Mouse (Mus musculus): ENCODE results near the gene Lama2. TPM values are rescaled to one million over a fixed set of nuclear protein-coding genes. Genes with fewer than 3 reads are reported as not detected.

The Lama2 gene
- polyA plus RNA-seq, 1 experiment from 2014 or later, result 7.6 TPM

DNA sequence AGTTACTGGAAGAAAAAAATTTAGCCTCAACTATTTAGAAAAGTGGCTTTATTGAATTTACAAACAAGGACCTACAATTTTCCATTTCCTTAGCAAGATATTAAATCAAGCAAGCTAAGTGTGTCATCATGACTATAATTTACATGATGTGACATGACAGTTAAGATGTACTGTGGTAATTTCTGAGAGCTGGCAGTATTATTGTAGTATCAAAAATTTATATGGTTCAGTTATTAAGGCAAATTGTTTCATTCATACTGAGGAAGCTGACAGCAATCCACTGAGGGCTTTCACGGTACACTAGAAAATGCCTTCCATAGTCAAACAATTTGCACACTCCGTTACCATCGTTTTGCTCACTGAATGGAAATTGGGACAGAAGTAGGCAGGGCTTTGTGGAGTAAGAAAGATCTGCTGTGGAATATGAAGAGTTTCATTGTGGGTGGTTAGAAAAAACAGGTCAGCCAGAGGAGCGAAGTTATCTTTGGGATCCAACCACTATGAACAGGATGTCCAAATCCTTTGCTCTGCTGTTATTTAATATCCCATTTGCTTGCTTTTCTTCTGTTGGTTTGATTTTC lies 297.1 kb downstream of the Lama2 start:
- Histone ChIP-seq H3K4me2 (ENCODE audit: low read depth, low read length, severe bottlenecking) (no peak overlapping the region), H3K36me3 (ENCODE audit: control insufficient read depth, insufficient read depth, low read length) (no peaks in the 10 kb centered on the region), H3K4me1 (replicated peaks; ENCODE audit: control insufficient read depth, insufficient read depth, low read length) (no peaks in the 10 kb centered on the region), H3K27me3 (ENCODE audit: control insufficient read depth, insufficient read depth, low read length) (no peaks in the 10 kb centered on the region), H3K9me3 (ENCODE audit: control insufficient read depth, low read length) (no peaks in the 10 kb centered on the region), H3K9ac (ENCODE audit: low read length) (no peak overlapping the region), H3K4me3 (ENCODE audit: low read depth, low read length) (no peak overlapping the region), H3K27ac (ENCODE audit: low read depth, low read length) (no peak overlapping the region)
- 78% methylated on average over 4 of the region's 4 CpGs for WGBS
- DNase-seq (ENCODE audit: low spot score) (no peak), ATAC-seq (replicated peaks; ENCODE audit: low FRiP score) (no peak)

DNA sequence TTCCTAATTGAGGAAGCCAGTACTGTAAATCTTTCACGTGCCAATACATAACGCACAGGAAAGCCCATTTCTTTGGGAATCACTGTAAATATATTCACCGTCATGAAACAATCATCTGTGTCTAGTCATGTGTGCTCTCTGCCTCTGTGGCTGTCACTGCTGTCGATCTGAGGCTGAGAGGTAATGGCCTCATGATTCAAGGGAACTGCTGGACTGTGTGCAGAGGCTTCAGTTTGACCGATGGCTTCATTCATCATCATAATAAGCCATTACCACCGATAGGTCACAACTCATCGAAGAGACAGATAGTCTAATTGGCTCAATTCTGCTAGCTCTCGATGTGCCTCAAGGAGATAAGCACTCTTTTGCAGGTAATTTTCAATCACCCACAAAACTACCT lies 312.1 kb downstream of the Lama2 start:
- H3K4me2 ChIP-seq (ENCODE audit: low read depth, low read length, severe bottlenecking), result no peak overlapping the region
- no peak overlapping the region for H3K27ac ChIP-seq (ENCODE audit: low read depth, low read length)
- H3K4me1 ChIP-seq (replicated peaks; ENCODE audit: control insufficient read depth, insufficient read depth, low read length), result no peaks in the 10 kb centered on the region
- no peak for ATAC-seq (replicated peaks; ENCODE audit: low FRiP score)
- H3K27me3 ChIP-seq (ENCODE audit: control insufficient read depth, insufficient read depth, low read length), result no peaks in the 10 kb centered on the region
- no peak for DNase-seq (ENCODE audit: low spot score)
- no peaks in the 10 kb centered on the region for H3K9me3 ChIP-seq (ENCODE audit: control insufficient read depth, low read length)
- WGBS, result 83% methylated on average over 8 of the region's 8 CpGs
- no peaks in the 10 kb centered on the region for H3K36me3 ChIP-seq (ENCODE audit: control insufficient read depth, insufficient read depth, low read length)
- no peak overlapping the region for H3K9ac ChIP-seq (ENCODE audit: low read length)
- H3K4me3 ChIP-seq (ENCODE audit: low read depth, low read length), result no peak overlapping the region

DNA sequence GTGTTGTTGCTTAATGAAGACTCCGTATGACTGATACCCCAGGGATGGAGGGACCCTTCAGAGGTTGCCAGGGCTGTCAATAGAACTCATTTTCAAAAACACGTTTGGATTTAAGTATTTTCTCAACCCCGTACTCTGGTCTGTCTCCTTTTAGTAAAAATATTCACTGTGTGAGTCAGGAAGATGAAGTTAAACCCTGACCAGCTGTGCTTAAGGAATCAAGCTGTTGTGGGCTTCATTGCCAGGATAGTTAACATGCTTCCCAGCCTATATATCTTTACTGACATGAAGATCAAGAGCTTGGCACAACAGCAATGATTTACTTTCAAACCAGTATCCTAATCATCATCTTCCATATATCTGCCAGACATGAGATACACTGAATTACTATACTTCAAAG lies 314.3 kb downstream of the Lama2 start:
- no peak overlapping the region for H3K4me3 ChIP-seq (ENCODE audit: low read depth, low read length)
- H3K9ac ChIP-seq (ENCODE audit: low read length), result no peak overlapping the region
- no peak for DNase-seq (ENCODE audit: low spot score)
- H3K27me3 ChIP-seq (ENCODE audit: control insufficient read depth, insufficient read depth, low read length), result no peaks in the 10 kb centered on the region
- no peak for ATAC-seq (replicated peaks; ENCODE audit: low FRiP score)
- no peaks in the 10 kb centered on the region for H3K9me3 ChIP-seq (ENCODE audit: control insufficient read depth, low read length)
- no peaks in the 10 kb centered on the region for H3K4me1 ChIP-seq (replicated peaks; ENCODE audit: control insufficient read depth, insufficient read depth, low read length)
- WGBS, result 76% methylated on average over 3 of the region's 3 CpGs
- no peak overlapping the region for H3K4me2 ChIP-seq (ENCODE audit: low read depth, low read length, severe bottlenecking)
- H3K36me3 ChIP-seq (ENCODE audit: control insufficient read depth, insufficient read depth, low read length), result no peaks in the 10 kb centered on the region
- H3K27ac ChIP-seq (ENCODE audit: low read depth, low read length), result no peak overlapping the region

DNA sequence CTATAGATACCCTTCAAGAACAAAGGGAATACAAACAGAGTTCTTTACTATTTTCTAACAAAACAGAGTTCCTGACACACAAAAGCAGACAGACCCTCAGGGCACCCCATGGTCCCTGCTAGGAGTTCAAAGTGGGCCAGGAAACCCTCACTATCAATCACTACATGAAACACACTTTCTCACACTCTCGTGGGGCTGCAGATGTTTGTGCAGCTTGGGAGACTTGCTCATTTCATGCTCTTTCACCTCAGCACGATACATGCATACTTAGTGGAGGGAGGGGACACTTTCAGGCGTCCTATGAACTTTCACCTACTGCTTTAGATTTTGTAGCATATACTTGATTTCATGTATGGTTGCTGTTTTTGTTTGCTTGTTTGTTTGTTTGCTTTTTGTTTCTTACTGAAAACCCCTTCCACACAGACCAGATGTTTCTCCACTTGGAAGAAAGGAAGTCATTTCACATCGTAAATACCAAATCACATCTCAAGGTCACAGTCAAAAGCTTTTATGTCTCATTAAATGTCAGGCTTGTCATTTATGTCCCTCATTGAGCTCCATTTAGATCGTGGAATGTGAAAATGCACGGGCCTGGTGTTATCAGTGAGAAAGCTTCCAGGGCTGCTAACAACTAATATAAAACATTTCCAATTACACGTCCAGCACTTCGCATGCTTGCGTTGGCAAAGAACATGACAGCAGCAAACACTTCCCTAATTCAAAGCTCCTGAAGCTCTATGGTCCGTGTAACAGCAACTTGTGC lies 334.3 kb downstream of the Lama2 start:
- H3K9me3 ChIP-seq (ENCODE audit: control insufficient read depth, low read length), result no peaks in the 10 kb centered on the region
- no peaks in the 10 kb centered on the region for H3K27me3 ChIP-seq (ENCODE audit: control insufficient read depth, insufficient read depth, low read length)
- peak; percentile 46; the same call in 1 of the 2 replicates for ATAC-seq (replicated peaks; ENCODE audit: low FRiP score)
- no peak overlapping the region for H3K4me2 ChIP-seq (ENCODE audit: low read depth, low read length, severe bottlenecking)
- no peak overlapping the region for H3K4me3 ChIP-seq (ENCODE audit: low read depth, low read length)
- H3K4me1 ChIP-seq (replicated peaks; ENCODE audit: control insufficient read depth, insufficient read depth, low read length), result no peaks in the 10 kb centered on the region
- DNase-seq (ENCODE audit: low spot score), result no peak
- WGBS, result 63% methylated on average over 10 of the region's 10 CpGs
- no peak overlapping the region for H3K27ac ChIP-seq (ENCODE audit: low read depth, low read length)
- H3K36me3 ChIP-seq (ENCODE audit: control insufficient read depth, insufficient read depth, low read length), result no peaks in the 10 kb centered on the region
- no peak overlapping the region for H3K9ac ChIP-seq (ENCODE audit: low read length)

DNA sequence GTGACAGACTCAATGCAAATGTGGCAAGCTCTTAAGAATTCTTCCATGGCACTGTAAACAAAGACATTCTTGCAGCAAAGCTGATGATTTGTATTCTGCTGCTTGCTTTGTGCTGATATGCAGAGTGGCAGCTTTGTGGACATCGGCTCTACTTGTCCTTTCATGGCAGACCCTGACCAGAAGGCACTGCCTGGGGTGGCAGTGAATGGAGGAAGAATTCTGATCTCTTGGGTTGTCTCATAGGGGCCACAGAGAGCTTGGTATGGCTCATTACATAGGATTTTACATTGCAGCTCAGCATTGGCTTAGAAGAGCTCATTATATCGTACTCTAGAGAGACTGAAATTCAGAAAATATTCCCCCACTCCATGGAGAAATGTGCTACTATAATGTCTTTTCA lies 352.1 kb downstream of the Lama2 start:
- Histone ChIP-seq H3K27me3 (ENCODE audit: control insufficient read depth, insufficient read depth, low read length) (no peaks in the 10 kb centered on the region), H3K27ac (ENCODE audit: low read depth, low read length) (no peak overlapping the region), H3K4me2 (ENCODE audit: low read depth, low read length, severe bottlenecking) (no peak overlapping the region), H3K36me3 (ENCODE audit: control insufficient read depth, insufficient read depth, low read length) (no peaks in the 10 kb centered on the region), H3K4me3 (ENCODE audit: low read depth, low read length) (no peak overlapping the region), H3K9ac (ENCODE audit: low read length) (no peak overlapping the region), H3K4me1 (replicated peaks; ENCODE audit: control insufficient read depth, insufficient read depth, low read length) (no peaks in the 10 kb centered on the region), H3K9me3 (ENCODE audit: control insufficient read depth, low read length) (no peaks in the 10 kb centered on the region)
- DNase-seq (ENCODE audit: low spot score) (no peak), ATAC-seq (replicated peaks; ENCODE audit: low FRiP score) (peak; percentile 53; the same call in 1 of the 2 replicates)
- WGBS, result 50% methylated on average over 2 of the region's 2 CpGs

DNA sequence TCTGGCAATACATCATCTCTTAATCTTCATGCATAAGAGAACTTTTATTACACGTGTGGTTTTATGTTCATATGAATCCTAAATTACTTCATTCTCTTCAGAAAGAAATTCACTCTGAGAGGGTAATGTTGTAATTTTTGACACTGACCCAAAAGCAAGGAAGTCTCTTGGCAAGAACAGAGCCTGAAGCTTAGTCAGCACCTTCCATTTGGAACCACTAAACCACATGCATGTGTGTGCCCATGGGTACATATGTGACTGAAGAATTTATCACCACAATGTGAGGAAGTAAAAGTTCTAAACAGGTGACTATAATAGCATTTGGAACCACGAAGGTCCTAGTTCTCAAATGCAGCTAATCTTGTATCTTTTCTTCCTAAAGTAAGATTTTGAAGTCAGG lies 353.7 kb downstream of the Lama2 start:
- no peak overlapping the region for H3K4me3 ChIP-seq (ENCODE audit: low read depth, low read length)
- H3K9ac ChIP-seq (ENCODE audit: low read length), result no peak overlapping the region
- WGBS, result 65% methylated on average over 2 of the region's 2 CpGs
- no peaks in the 10 kb centered on the region for H3K36me3 ChIP-seq (ENCODE audit: control insufficient read depth, insufficient read depth, low read length)
- no peak overlapping the region for H3K4me2 ChIP-seq (ENCODE audit: low read depth, low read length, severe bottlenecking)
- H3K27me3 ChIP-seq (ENCODE audit: control insufficient read depth, insufficient read depth, low read length), result no peaks in the 10 kb centered on the region
- ATAC-seq (replicated peaks; ENCODE audit: low FRiP score), result no peak
- no peak for DNase-seq (ENCODE audit: low spot score)
- H3K4me1 ChIP-seq (replicated peaks; ENCODE audit: control insufficient read depth, insufficient read depth, low read length), result no peaks in the 10 kb centered on the region
- H3K27ac ChIP-seq (ENCODE audit: low read depth, low read length), result no peak overlapping the region
- H3K9me3 ChIP-seq (ENCODE audit: control insufficient read depth, low read length), result no peaks in the 10 kb centered on the region

DNA sequence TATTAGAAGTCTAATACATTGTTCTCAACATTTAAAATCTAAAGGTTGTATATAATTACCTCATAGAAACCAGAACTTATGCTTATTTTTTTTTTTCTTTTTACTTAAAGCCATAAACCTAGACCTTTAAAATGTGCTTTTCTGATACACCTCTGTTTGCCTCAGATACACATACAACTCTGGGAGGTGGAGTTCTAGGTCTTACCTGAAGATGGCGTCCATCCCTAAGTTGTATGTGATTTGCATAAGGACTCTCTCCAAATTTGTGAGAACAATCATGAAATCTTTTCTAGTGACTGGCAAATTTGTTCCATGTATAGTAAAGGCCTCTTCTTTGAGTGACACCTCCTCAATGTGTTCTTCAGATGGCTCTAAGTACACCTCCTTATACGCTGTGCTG lies 354.8 kb downstream of the Lama2 start:
- ATAC-seq (replicated peaks; ENCODE audit: low FRiP score) (no peak), DNase-seq (ENCODE audit: low spot score) (no peak)
- Histone ChIP-seq H3K9ac (ENCODE audit: low read length) (no peak overlapping the region), H3K27me3 (ENCODE audit: control insufficient read depth, insufficient read depth, low read length) (no peaks in the 10 kb centered on the region), H3K4me1 (replicated peaks; ENCODE audit: control insufficient read depth, insufficient read depth, low read length) (no peaks in the 10 kb centered on the region), H3K36me3 (ENCODE audit: control insufficient read depth, insufficient read depth, low read length) (no peaks in the 10 kb centered on the region), H3K4me3 (ENCODE audit: low read depth, low read length) (no peak overlapping the region), H3K4me2 (ENCODE audit: low read depth, low read length, severe bottlenecking) (no peak overlapping the region), H3K9me3 (ENCODE audit: control insufficient read depth, low read length) (no peaks in the 10 kb centered on the region), H3K27ac (ENCODE audit: low read depth, low read length) (no peak overlapping the region)
- WGBS, result 59% methylated on average over 2 of the region's 2 CpGs

DNA sequence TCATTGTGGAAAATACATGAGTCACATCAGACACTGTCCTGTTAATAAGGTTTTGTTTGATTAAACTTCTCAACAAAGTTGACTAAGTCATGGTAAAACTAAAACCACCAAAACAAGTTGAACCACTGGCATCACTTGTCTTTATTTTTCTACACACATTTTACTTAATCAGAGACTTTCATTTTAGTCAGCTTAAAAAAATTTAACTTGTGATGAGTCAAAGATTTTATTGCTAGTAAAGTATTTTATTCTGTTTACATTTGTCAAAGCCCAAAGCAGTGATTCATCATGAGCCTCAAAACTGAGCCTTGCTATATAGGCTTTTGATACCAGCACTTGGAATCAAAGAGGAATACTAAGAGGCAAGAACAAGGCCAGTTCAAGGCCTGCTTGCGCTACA lies 369.8 kb downstream of the Lama2 start:
- ATAC-seq (replicated peaks; ENCODE audit: low FRiP score), result no peak
- no peak overlapping the region for H3K9ac ChIP-seq (ENCODE audit: low read length)
- no peak overlapping the region for H3K4me2 ChIP-seq (ENCODE audit: low read depth, low read length, severe bottlenecking)
- no peaks in the 10 kb centered on the region for H3K27me3 ChIP-seq (ENCODE audit: control insufficient read depth, insufficient read depth, low read length)
- H3K4me3 ChIP-seq (ENCODE audit: low read depth, low read length), result no peak overlapping the region
- H3K27ac ChIP-seq (ENCODE audit: low read depth, low read length), result no peak overlapping the region
- no peaks in the 10 kb centered on the region for H3K4me1 ChIP-seq (replicated peaks; ENCODE audit: control insufficient read depth, insufficient read depth, low read length)
- WGBS, result 96% methylated on average over 1 of the region's 1 CpGs
- no peaks in the 10 kb centered on the region for H3K36me3 ChIP-seq (ENCODE audit: control insufficient read depth, insufficient read depth, low read length)
- DNase-seq (ENCODE audit: low spot score), result no peak
- no peaks in the 10 kb centered on the region for H3K9me3 ChIP-seq (ENCODE audit: control insufficient read depth, low read length)

DNA sequence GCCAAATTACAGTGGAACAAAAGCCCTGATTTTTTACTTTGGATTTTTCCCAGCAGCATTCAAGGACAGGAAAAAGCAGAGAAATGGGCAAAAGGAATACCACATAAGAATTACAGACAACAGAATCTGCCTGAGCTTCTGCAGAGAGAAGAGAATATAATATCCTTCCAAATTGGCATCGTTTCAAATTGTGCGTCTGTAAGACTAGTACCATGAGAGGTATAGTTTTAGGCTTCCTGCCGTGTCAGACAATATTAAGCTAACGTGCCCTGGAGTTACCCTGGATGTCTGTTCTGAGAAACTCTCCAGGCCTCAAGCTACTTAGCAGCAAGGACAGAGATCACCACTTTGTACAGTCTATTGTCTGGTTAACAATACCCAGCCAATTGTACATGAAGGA lies 384.8 kb downstream of the Lama2 start:
- H3K27ac ChIP-seq (ENCODE audit: low read depth, low read length), result no peak overlapping the region
- ATAC-seq (replicated peaks; ENCODE audit: low FRiP score) (no peak), DNase-seq (ENCODE audit: low spot score) (no peak)
- no peaks in the 10 kb centered on the region for H3K36me3 ChIP-seq (ENCODE audit: control insufficient read depth, insufficient read depth, low read length)
- H3K27me3 ChIP-seq (ENCODE audit: control insufficient read depth, insufficient read depth, low read length), result no peaks in the 10 kb centered on the region
- no peak overlapping the region for H3K9ac ChIP-seq (ENCODE audit: low read length)
- no peaks in the 10 kb centered on the region for H3K4me1 ChIP-seq (replicated peaks; ENCODE audit: control insufficient read depth, insufficient read depth, low read length)
- WGBS, result 59% methylated on average over 4 of the region's 4 CpGs
- no peaks in the 10 kb centered on the region for H3K9me3 ChIP-seq (ENCODE audit: control insufficient read depth, low read length)
- no peak overlapping the region for H3K4me2 ChIP-seq (ENCODE audit: low read depth, low read length, severe bottlenecking)
- no peak overlapping the region for H3K4me3 ChIP-seq (ENCODE audit: low read depth, low read length)
